Mouse (Mus musculus) CH12.LX (cell line): ENCODE measurements at regions not wholly inside any gene's neighbourhood (a gene's known extent, or its start where the extent isn't known, plus 50 kb on each side); places are given as distances from the start of the nearest gene placed in this dataset.

ENCODE experiments used
- CTCF ChIP-seq, 2 experiments: IDR thresholded peaks in 1 of 2; conservative IDR thresholded peaks in 1 of 2; 2 replicates each; pipeline ENCODE4 v1.5.1; 2011 to 2012; ENCODE audit warnings: low read depth in 2 of 2, low read length in 2 of 2, improper control_type of control experiment in 1 of 2, inconsistent platforms in 1 of 2, mild to moderate bottlenecking in 1 of 2, moderate library complexity in 1 of 2
- EP300 ChIP-seq: IDR thresholded peaks from 2 replicates; pipeline ENCODE4 v1.6.1; 2011; ENCODE audit warnings: low read length, improper control_type of control experiment
- MXI1 ChIP-seq: IDR thresholded peaks from 2 replicates; pipeline ENCODE4 v1.6.1; 2011; ENCODE audit warnings: mild to moderate bottlenecking, low read depth, low read length, improper control_type of control experiment
- POLR2A ChIP-seq: IDR thresholded peaks from 2 replicates; pipeline ENCODE4 v1.6.1; 2011; ENCODE audit warnings: low read depth, mild to moderate bottlenecking, improper control_type of control experiment, low read length
- ZC3H11A ChIP-seq: IDR thresholded peaks from 2 replicates; pipeline ENCODE4 v1.6.1; 2012; ENCODE audit warnings: low read depth, mild to moderate bottlenecking, inconsistent platforms, low read length, improper control_type of control experiment

GRCm38 (mm10) chr15:36934801-36935200 lies 72.8 kb downstream of the Zfp706 start:
- no peak for TF ChIP-seq MXI1
- TF ChIP-seq POLR2A: no peak
- TF ChIP-seq CTCF (conservative IDR thresholded peaks at IDR 0.05 in 1 of 2, IDR thresholded peaks at IDR 0.05 in 1 of 2; ENCODE audit: low read depth in 2 of 2, low read length in 2 of 2): no peak
- no peak for TF ChIP-seq EP300
- TF ChIP-seq ZC3H11A: no peak
